Mouse (Mus musculus) heart, adult 2 months (tissue): Measurements from ENCODE around the gene Kifc1.

ENCODE experiments used
- CTCF ChIP-seq: fragments of 200-600 bp; IDR thresholded peaks from 2 replicates; pipeline ENCODE4 v1.8.1; 2022; ENCODE audit warnings: antibody characterized with exemption, mild to moderate bottlenecking, moderate library complexity
- POLR2A ChIP-seq: fragments of 200-500 bp; IDR thresholded peaks from 2 replicates; pipeline ENCODE4 v1.6.1; 2011; ENCODE audit warnings: mild to moderate bottlenecking, low read depth, low read length, control low read depth; ENCODE audit not compliant: insufficient read depth

DNA sequence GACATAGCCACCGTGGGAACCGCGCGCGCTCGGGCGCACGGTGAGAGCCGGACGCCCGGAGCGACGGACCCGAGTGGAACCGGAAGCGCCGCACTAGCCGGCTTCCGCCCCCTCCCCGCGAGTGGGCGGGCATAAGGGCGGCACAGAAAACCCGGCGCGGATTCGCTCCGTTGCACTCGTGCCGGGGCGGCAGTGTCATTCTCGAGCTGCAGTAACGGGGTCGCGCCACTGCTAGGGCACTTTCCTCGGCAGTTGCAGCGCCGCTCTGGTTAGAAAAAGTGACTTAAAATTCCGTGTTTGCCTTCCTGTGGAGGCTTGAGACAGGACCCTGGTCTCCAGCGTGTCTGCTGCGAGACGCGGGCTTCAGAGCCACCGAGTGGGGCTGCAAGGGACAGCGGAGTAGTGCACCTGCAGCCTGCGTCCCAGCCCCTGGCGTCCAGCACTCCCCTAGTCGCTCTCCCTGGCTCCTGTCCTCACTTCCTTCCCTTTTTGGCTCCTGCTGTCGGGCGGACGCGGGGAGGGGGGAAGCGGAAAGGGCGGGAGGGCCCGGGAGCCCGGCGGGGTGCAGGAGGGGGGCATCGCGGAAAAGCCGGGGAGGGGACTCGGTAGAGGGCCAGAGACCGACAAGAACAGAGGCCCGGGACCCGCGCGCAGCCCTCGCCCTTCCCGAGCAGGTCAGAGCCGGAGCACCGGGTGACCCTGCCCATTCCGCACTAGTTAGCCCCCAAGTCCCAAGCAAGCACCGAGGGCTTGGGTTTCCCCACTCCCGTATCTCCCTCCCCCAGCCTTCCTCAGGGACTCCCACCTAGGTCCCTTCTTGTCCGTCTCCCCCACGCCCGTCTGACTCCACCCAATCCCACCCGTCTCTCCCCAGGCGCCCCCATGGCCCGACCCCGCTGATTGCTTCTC, 39.2 kb upstream of the Kifc1 start, which contains the start of gene Rgl2:
- peak; percentile 56 for TF ChIP-seq CTCF
- TF ChIP-seq POLR2A: peak; percentile 73; the same call in 1 of the 2 replicates
